18 mouse cellular contexts compared by ENCODE assay signal in the genomic region with DNA sequence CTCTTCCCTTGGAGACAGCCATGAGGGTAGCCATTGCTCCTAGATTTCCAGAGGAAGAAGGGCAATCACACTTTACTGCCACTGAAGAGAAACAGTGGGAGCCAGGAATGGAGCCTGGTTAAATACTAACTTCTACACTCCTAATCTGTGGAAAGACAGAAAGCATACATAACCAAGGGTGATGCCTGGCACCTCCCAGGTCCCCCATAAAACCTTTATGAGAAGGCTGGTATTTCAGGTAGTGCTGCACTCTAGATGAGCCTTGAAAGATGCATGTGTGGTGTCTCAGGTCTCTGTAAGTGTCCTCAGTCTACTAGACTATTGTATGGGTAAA. TPM values are rescaled to one million over a fixed set of nuclear protein-coding genes. Genes with fewer than 3 reads are reported as not detected.
DNase-seq lines count a peak whose midpoint lies in the region; ATAC-seq and TF ChIP-seq lines count a peak whose summit lies in the region.
"Had no signal": no experiment of that assay in that cellular context is flagged by ENCODE, and none has a peak within 500 bp of the region (broad histone marks: within the 10 kb centered on the region; RNA-seq: fewer than 3 reads in every experiment).

No protein-coding gene starts in this region.

- no peak overlapping the region for H3K4me2 ChIP-seq in heart, embryonic 14.5 days (ENCODE audit: low read length)
- no peak overlapping the region for H3K4me2 ChIP-seq in kidney, postnatal 0 days (ENCODE audit: low read length)
- no peak overlapping the region for H3K4me2 ChIP-seq in liver, embryonic 12.5 days
- H3K4me2 ChIP-seq: limb, embryonic 15.5 days; midbrain, embryonic 13.5 days; neural tube, embryonic 12.5 days had no signal

- peak overlapping the region; percentile 30 to 88 for H3K27ac ChIP-seq in heart, embryonic 14.5 days (replicated peaks in 1 of 2; ENCODE audit: control insufficient read depth in 1 of 2, insufficient read depth in 1 of 2, low read depth in 2 of 2, low read length in 2 of 2)
- peak overlapping the region; percentile 71 for H3K27ac ChIP-seq in kidney, postnatal 0 days
- peak overlapping the region; percentile 52; the same call in 1 of the 2 replicates for H3K27ac ChIP-seq in liver, embryonic 12.5 days
- peak overlapping the region; percentile 64 for H3K27ac ChIP-seq in small intestine, adult 2 months (ENCODE audit: insufficient read depth, low read depth, low read length)
- H3K27ac ChIP-seq: layer of hippocampus, adult 2 months; limb, embryonic 15.5 days; midbrain, embryonic 13.5 days; neural tube, embryonic 12.5 days had no signal

- H3K27me3 ChIP-seq in heart, embryonic 14.5 days (ENCODE audit: control insufficient read depth, insufficient read depth, low read length), result no peaks in the 10 kb centered on the region
- H3K27me3 ChIP-seq in kidney, postnatal 0 days (ENCODE audit: insufficient read depth, low read length), result no peaks in the 10 kb centered on the region
- H3K27me3 ChIP-seq in liver, embryonic 12.5 days (replicated peaks), result no peaks in the 10 kb centered on the region
- no peaks in the 10 kb centered on the region for H3K27me3 ChIP-seq in small intestine, adult 2 months (ENCODE audit: control insufficient read depth, insufficient read depth, low read length)
- H3K27me3 ChIP-seq: limb, embryonic 15.5 days; midbrain, embryonic 13.5 days; neural tube, embryonic 12.5 days had no signal

- H3K9ac ChIP-seq in heart, embryonic 14.5 days (ENCODE audit: low read length), result no peak overlapping the region
- no peak overlapping the region for H3K9ac ChIP-seq in kidney, postnatal 0 days (ENCODE audit: low read depth, low read length)
- no peak overlapping the region for H3K9ac ChIP-seq in liver, embryonic 12.5 days
- H3K9ac ChIP-seq: limb, embryonic 15.5 days; midbrain, embryonic 13.5 days; neural tube, embryonic 12.5 days had no signal

- DNase-seq in heart, postnatal 36 days, result no peak
- no peak for DNase-seq in kidney, postnatal 0 days (ENCODE audit: low spot score)
- no peak for DNase-seq in kidney, adult 18-20 months
- DNase-seq in embryo, embryonic 9.5 days (ENCODE audit: extremely low spot score), result no peak
- DNase-seq: cerebellum, adult 18-20 months; cerebellum, postnatal 36 days; lung, postnatal 14 days; right cerebral cortex, adult 18-20 months; thymus, postnatal 25 days had no signal

- H3K4me3 ChIP-seq in heart, embryonic 14.5 days (ENCODE audit: control insufficient read depth in 1 of 2, insufficient read depth in 1 of 2, low read depth in 1 of 2, low read length in 2 of 2), result no peak overlapping the region
- no peak overlapping the region for H3K4me3 ChIP-seq in kidney, postnatal 0 days (replicated peaks; ENCODE audit: low read depth, low read length)
- H3K4me3 ChIP-seq in liver, embryonic 12.5 days, result no peak overlapping the region
- H3K4me3 ChIP-seq in small intestine, adult 2 months (ENCODE audit: low read depth, low read length), result no peak overlapping the region
- H3K4me3 ChIP-seq: layer of hippocampus, adult 2 months; limb, embryonic 15.5 days; midbrain, embryonic 13.5 days; neural tube, embryonic 12.5 days had no signal

- no peaks in the 10 kb centered on the region for H3K36me3 ChIP-seq in heart, embryonic 14.5 days (ENCODE audit: control insufficient read depth, insufficient read depth, low read length)
- H3K36me3 ChIP-seq in kidney, postnatal 0 days (ENCODE audit: insufficient read depth, low read length), result no peaks in the 10 kb centered on the region
- H3K36me3 ChIP-seq in liver, embryonic 12.5 days, result no peaks in the 10 kb centered on the region
- H3K36me3 ChIP-seq in small intestine, adult 2 months (ENCODE audit: control insufficient read depth, insufficient read depth, low read length), result peaks cover 3% of the 10 kb centered on the region; the same call in 1 of the 2 replicates
- H3K36me3 ChIP-seq: limb, embryonic 15.5 days; midbrain, embryonic 13.5 days; neural tube, embryonic 12.5 days had no signal

- no peaks in the 10 kb centered on the region for H3K9me3 ChIP-seq in heart, embryonic 14.5 days (ENCODE audit: control insufficient read depth, low read length)
- no peaks in the 10 kb centered on the region for H3K9me3 ChIP-seq in kidney, postnatal 0 days (replicated peaks; ENCODE audit: low read length)
- H3K9me3 ChIP-seq in liver, embryonic 12.5 days (replicated peaks), result no peaks in the 10 kb centered on the region
- H3K9me3 ChIP-seq: limb, embryonic 15.5 days; midbrain, embryonic 13.5 days; neural tube, embryonic 12.5 days had no signal

- no peak for TF ChIP-seq CTCF in kidney, postnatal 0 days (IDR thresholded peaks at IDR 0.05; ENCODE audit: low read depth)
- TF ChIP-seq CTCF in small intestine, adult 2 months (IDR thresholded peaks at IDR 0.05; ENCODE audit: extremely low read depth, insufficient read length, insufficient replicate concordance, low read depth, low read length), result no peak

- TF ChIP-seq POLR2A in small intestine, adult 2 months (IDR thresholded peaks at IDR 0.05; ENCODE audit: low read depth, low read length), result no peak

- intact Hi-C loops in heart, postnatal 36 days (cut with DNase I), result no loop called here

- ATAC-seq in heart, embryonic 14.5 days (ENCODE audit: insufficient number of reproducible peaks, insufficient read depth, low FRiP score, low read depth), result no peak
- no peak for ATAC-seq in kidney, postnatal 0 days (replicated peaks; ENCODE audit: low FRiP score, low read depth)
- peak; percentile 59 for ATAC-seq in liver, embryonic 12.5 days
- ATAC-seq: hindbrain, embryonic 16.5 days; midbrain, embryonic 13.5 days had no signal

- H3K4me1 ChIP-seq in heart, embryonic 14.5 days (ENCODE audit: control insufficient read depth in 2 of 2, insufficient read depth in 2 of 2, low read length in 2 of 2), result peaks cover 13 to 63% of the 10 kb centered on the region in 2 experiments
- no peaks in the 10 kb centered on the region for H3K4me1 ChIP-seq in kidney, postnatal 0 days (replicated peaks; ENCODE audit: insufficient read depth, low read length)
- H3K4me1 ChIP-seq in liver, embryonic 12.5 days, result no peaks in the 10 kb centered on the region
- peaks cover 7% of the 10 kb centered on the region; the same call in 1 of the 2 replicates for H3K4me1 ChIP-seq in small intestine, adult 2 months (ENCODE audit: control insufficient read depth, insufficient read depth, insufficient read length, low read length)
- H3K4me1 ChIP-seq: limb, embryonic 15.5 days; midbrain, embryonic 13.5 days; neural tube, embryonic 12.5 days had no signal

RNA-seq across cellular contexts. Expression of a gene that starts 39.4 kb away (rescaled TPM):
- 66.9 and 73.8 TPM in 2 replicates for polyA plus RNA-seq in heart, embryonic 14.5 days (2014; fragmentation: Nextera tagmentation; extraction: Ambion mirVana)
- total RNA-seq in heart, postnatal 36 days (2021), result 100 to 1,000 TPM in 1 of 2 experiments, 10 to 100 TPM in 1; 96.2 to 152 TPM
- polyA plus RNA-seq in kidney, postnatal 0 days (2015; fragmentation: Nextera tagmentation; extraction: Ambion mirVana), result 30.1 and 32.1 TPM in 2 replicates
- 2.2 and 2.5 TPM in 2 replicates for polyA plus RNA-seq in liver, embryonic 12.5 days (2016; fragmentation: Nextera tagmentation; extraction: Ambion mirVana)
- 2.1 and 9.0 TPM in 2 replicates for polyA plus RNA-seq in small intestine, adult 2 months (2012; rRNA removed)
- total RNA-seq: megakaryocyte, adult 5-6 weeks had no signal
